Mouse (Mus musculus) liver, embryonic 15.5 days (tissue): Measurements from ENCODE around the gene Dnajc7. TPM values are rescaled to one million over a fixed set of nuclear protein-coding genes. Genes with fewer than 3 reads are reported as not detected.

Experiments
- ATAC-seq: fragments of 200-750 bp; cut with Nextera tagmentation; 2 replicates; pipeline ENCODE4 v1.8.0; 2017; ENCODE audit warnings: moderate number of reproducible peaks, mild to moderate bottlenecking, moderate library complexity; ENCODE audit not compliant: insufficient read depth
- H3K27ac ChIP-seq: fragments of 300-500 bp; sonication (generic); replicated peaks from 2 replicates; pipeline ENCODE4 v1.5.1; 2015; ENCODE audit warnings: mild to moderate bottlenecking, inconsistent platforms
- H3K27me3 ChIP-seq: fragments of 300-500 bp; sonication (generic); 2 replicates; pipeline ENCODE4 v1.6.1; 2015; ENCODE audit warnings: mild to moderate bottlenecking, inconsistent platforms
- H3K36me3 ChIP-seq: fragments of 300-500 bp; sonication (generic); replicated peaks from 2 replicates; pipeline ENCODE4 v1.6.1; 2015; ENCODE audit warnings: moderate library complexity, mild to moderate bottlenecking, inconsistent platforms
- H3K4me1 ChIP-seq: fragments of 300-500 bp; sonication (generic); replicated peaks from 2 replicates; pipeline ENCODE4 v1.6.1; 2015; ENCODE audit warnings: inconsistent platforms
- H3K4me2 ChIP-seq: fragments of 300-500 bp; sonication (generic); 2 replicates; pipeline ENCODE4 v1.6.1; 2015; ENCODE audit warnings: moderate library complexity, mild to moderate bottlenecking, inconsistent platforms
- H3K4me3 ChIP-seq: fragments of 300-500 bp; sonication (generic); replicated peaks from 2 replicates; pipeline ENCODE4 v1.5.1; 2015; ENCODE audit warnings: mild to moderate bottlenecking, inconsistent platforms
- H3K9ac ChIP-seq: fragments of 300-500 bp; sonication (generic); 2 replicates; pipeline ENCODE4 v1.6.1; 2015; ENCODE audit warnings: moderate library complexity, mild to moderate bottlenecking, inconsistent platforms
- H3K9me3 ChIP-seq: fragments of 300-500 bp; sonication (generic); replicated peaks from 2 replicates; pipeline ENCODE4 v1.6.1; 2016; ENCODE audit warnings: inconsistent platforms
- WGBS: fragments of 180-500 bp; shearing (Covaris S2); methylation state at CpG from one replicate; pipeline ENCODE4 v1.1.7; 2015; ENCODE audit warnings: mixed read lengths; ENCODE audit not compliant: insufficient replicate concordance; 5-methylcytosine and 5-hydroxymethylcytosine counted together
- polyA plus RNA-seq: library from polyadenylated mRNA; unstranded; fragments of >200 nt; fragmentation: Nextera tagmentation; extraction: Ambion mirVana; gene quantifications from 2 replicates; pipeline ENCODE4 v1.2.1, GENCODE M21; 2015

The Dnajc7 gene
- polyA plus RNA-seq, 1 experiment from 2014 or later = 61.0 TPM

GRCm38 (mm10) chr11:100616332-100616731 lies 3.6 kb downstream of the Dnajc7 start:
- Histone ChIP-seq H3K27ac (no peak overlapping the region), H3K9ac (no peak overlapping the region), H3K27me3 (no peaks in the 10 kb centered on the region), H3K9me3 (no peaks in the 10 kb centered on the region), H3K4me1 (peaks cover 40% of the 10 kb centered on the region), H3K4me2 (no peak overlapping the region), H3K4me3 (no peak overlapping the region), H3K36me3 (no peaks in the 10 kb centered on the region; the same call in 1 of the 2 replicates)
- 81% methylated on average over 5 of the region's 5 CpGs for WGBS
- ATAC-seq = no peak

- peaks cover 4% of the 10 kb centered on the region; the same call in 1 of the 2 replicates for H3K36me3 ChIP-seq
- no peak overlapping the region for H3K4me3 ChIP-seq
- WGBS = 82% methylated on average over 3 of the region's 3 CpGs
- H3K9ac ChIP-seq = no peak overlapping the region
- ATAC-seq = no peak
- no peaks in the 10 kb centered on the region for H3K27me3 ChIP-seq
- H3K9me3 ChIP-seq = no peaks in the 10 kb centered on the region
- peaks cover 30% of the 10 kb centered on the region for H3K4me1 ChIP-seq
- H3K27ac ChIP-seq = no peak overlapping the region
- no peak overlapping the region for H3K4me2 ChIP-seq
These were observed 6.7 kb downstream of the Dnajc7 start for GRCm38 (mm10) chr11:100613241-100613640.

GRCm38 (mm10) chr11:100611627-100612026 lies 8.3 kb downstream of the Dnajc7 start:
- Histone ChIP-seq H3K27me3 (no peaks in the 10 kb centered on the region), H3K9me3 (no peaks in the 10 kb centered on the region), H3K27ac (no peak overlapping the region), H3K4me3 (no peak overlapping the region), H3K36me3 (peaks cover 7% of the 10 kb centered on the region; the same call in 1 of the 2 replicates), H3K4me2 (no peak overlapping the region), H3K4me1 (peaks cover 17% of the 10 kb centered on the region), H3K9ac (no peak overlapping the region)
- 66% methylated on average over 6 of the region's 6 CpGs for WGBS
- ATAC-seq = no peak

- H3K27me3 ChIP-seq = no peaks in the 10 kb centered on the region
- H3K36me3 ChIP-seq = peaks cover 9% of the 10 kb centered on the region
- H3K27ac ChIP-seq = no peak overlapping the region
- 66% methylated on average over 9 of the region's 9 CpGs for whole genome bisulfite sequencing
- peaks cover 8% of the 10 kb centered on the region; the same call in 1 of the 2 replicates for H3K4me1 ChIP-seq
- H3K4me3 ChIP-seq = no peak overlapping the region
- H3K9ac ChIP-seq = no peak overlapping the region
- no peaks in the 10 kb centered on the region for H3K9me3 ChIP-seq
- ATAC-seq = no peak
- no peak overlapping the region for H3K4me2 ChIP-seq
These were observed 9.8 kb downstream of the Dnajc7 start for GRCm38 (mm10) chr11:100609997-100610680.

- no peak overlapping the region for H3K27ac ChIP-seq
- WGBS = 79% methylated on average over 5 of the region's 5 CpGs
- no peak for ATAC-seq
- peaks cover 10% of the 10 kb centered on the region for H3K36me3 ChIP-seq
- H3K4me3 ChIP-seq = no peak overlapping the region
- H3K4me2 ChIP-seq = no peak overlapping the region
- no peaks in the 10 kb centered on the region for H3K27me3 ChIP-seq
- H3K9ac ChIP-seq = no peak overlapping the region
- H3K4me1 ChIP-seq = peaks cover 8% of the 10 kb centered on the region; the same call in 1 of the 2 replicates
- H3K9me3 ChIP-seq = no peaks in the 10 kb centered on the region
These were observed 10.5 kb downstream of the Dnajc7 start for GRCm38 (mm10) chr11:100609355-100609996.

- peaks cover 8% of the 10 kb centered on the region; the same call in 1 of the 2 replicates for H3K4me1 ChIP-seq
- no peaks in the 10 kb centered on the region for H3K27me3 ChIP-seq
- WGBS = 59% methylated on average over 4 of the region's 4 CpGs
- peaks cover 10% of the 10 kb centered on the region for H3K36me3 ChIP-seq
- ATAC-seq = no peak
- H3K9ac ChIP-seq = no peak overlapping the region
- H3K4me2 ChIP-seq = no peak overlapping the region
- no peak overlapping the region for H3K27ac ChIP-seq
- H3K9me3 ChIP-seq = no peaks in the 10 kb centered on the region
- H3K4me3 ChIP-seq = no peak overlapping the region
These were observed 11.2 kb downstream of the Dnajc7 start for GRCm38 (mm10) chr11:100608796-100609195.

GRCm38 (mm10) chr11:100607121-100607520 lies 12.8 kb downstream of the Dnajc7 start:
- ATAC-seq = no peak
- no peaks in the 10 kb centered on the region for H3K27me3 ChIP-seq
- no peak overlapping the region for H3K27ac ChIP-seq
- H3K4me2 ChIP-seq = no peak overlapping the region
- H3K36me3 ChIP-seq = peaks cover 11% of the 10 kb centered on the region; the same call in 1 of the 2 replicates
- H3K4me3 ChIP-seq = no peak overlapping the region
- no peaks in the 10 kb centered on the region for H3K9me3 ChIP-seq
- H3K4me1 ChIP-seq = peaks cover 13% of the 10 kb centered on the region; the same call in 1 of the 2 replicates
- no peak overlapping the region for H3K9ac ChIP-seq
- WGBS = 85% methylated on average over 6 of the region's 6 CpGs

- Histone ChIP-seq H3K9ac (no peak overlapping the region), H3K27me3 (no peaks in the 10 kb centered on the region), H3K4me3 (no peak overlapping the region), H3K9me3 (no peaks in the 10 kb centered on the region), H3K36me3 (peaks cover 27% of the 10 kb centered on the region), H3K27ac (no peak overlapping the region), H3K4me1 (peaks cover 21% of the 10 kb centered on the region; the same call in 1 of the 2 replicates), H3K4me2 (no peak overlapping the region)
- no peak for ATAC-seq
- 86% methylated on average over 10 of the region's 10 CpGs for WGBS
These were observed 14.5 kb downstream of the Dnajc7 start for GRCm38 (mm10) chr11:100605451-100605850.

GRCm38 (mm10) chr11:100604321-100605005 lies 15.5 kb downstream of the Dnajc7 start:
- Histone ChIP-seq H3K36me3 (peaks cover 37% of the 10 kb centered on the region), H3K4me1 (peaks cover 18% of the 10 kb centered on the region; the same call in 1 of the 2 replicates), H3K9me3 (no peaks in the 10 kb centered on the region), H3K4me3 (no peak overlapping the region), H3K9ac (no peak overlapping the region), H3K4me2 (no peak overlapping the region), H3K27ac (0 out of 2 replicates have a peak overlapping the region, but pooled peaks have one; percentile 9), H3K27me3 (no peaks in the 10 kb centered on the region)
- WGBS = 70% methylated on average over 4 of the region's 4 CpGs
- ATAC-seq = no peak

GRCm38 (mm10) chr11:100603813-100604212 lies 16.2 kb downstream of the Dnajc7 start:
- Histone ChIP-seq H3K27me3 (no peaks in the 10 kb centered on the region), H3K4me2 (no peak overlapping the region), H3K9me3 (no peaks in the 10 kb centered on the region), H3K4me1 (peaks cover 18% of the 10 kb centered on the region; the same call in 1 of the 2 replicates), H3K27ac (no peak overlapping the region), H3K4me3 (no peak overlapping the region), H3K9ac (no peak overlapping the region), H3K36me3 (peaks cover 43% of the 10 kb centered on the region)
- WGBS = 74% methylated on average over 8 of the region's 8 CpGs
- no peak for ATAC-seq

- H3K4me2 ChIP-seq = no peak overlapping the region
- no peak overlapping the region for H3K4me3 ChIP-seq
- H3K36me3 ChIP-seq = peaks cover 45% of the 10 kb centered on the region
- no peaks in the 10 kb centered on the region for H3K27me3 ChIP-seq
- no peak for ATAC-seq
- no peak overlapping the region for H3K9ac ChIP-seq
- no peak overlapping the region for H3K27ac ChIP-seq
- H3K4me1 ChIP-seq = peaks cover 13% of the 10 kb centered on the region; the same call in 1 of the 2 replicates
- WGBS = 78% methylated on average over 9 of the region's 9 CpGs
- H3K9me3 ChIP-seq = no peaks in the 10 kb centered on the region
These were observed 16.8 kb downstream of the Dnajc7 start for GRCm38 (mm10) chr11:100603155-100603554.
